Mouse (Mus musculus): ENCODE data around the gene Gm4131.

GRCm38 (mm10) chr14:62416742-62417134, 150.0 kb downstream of the Gm4131 start:
- TF ChIP-seq CTCF (IDR thresholded peaks at IDR 0.05; ENCODE audit: control insufficient read depth, insufficient read depth, insufficient read length): no peak
- no peak for TF ChIP-seq MYOD1 (IDR thresholded peaks at IDR 0.05; ENCODE audit: control insufficient read depth, insufficient read length, low read depth)
